Mouse (Mus musculus): Measurements from ENCODE around the gene Gps1. TPM values are rescaled to one million over a fixed set of nuclear protein-coding genes. Genes with fewer than 3 reads are reported as not detected.

The Gps1 gene
- total RNA-seq, 2 experiments from 2014 or later: 61.7 to 69.1 TPM

Other genes starting within 250 kb of the Gps1 start
- 10 to 100 TPM; 70.5 to 72.7 TPM for gene Mcrip1, start 234.5 kb upstream of the Gps1 start, total RNA-seq (2021)
- gene Ppp1r27, start 233.1 kb upstream of the Gps1 start, total RNA-seq (2021): under 1 TPM in 1 of 2 experiments, not detected in 1; 0.60 TPM
- gene P4hb, start 211.0 kb upstream of the Gps1 start, total RNA-seq (2021): 100 to 1,000 TPM; 306 to 311 TPM
- 100 to 1,000 TPM; 236 to 257 TPM for gene Arhgdia, start 202.6 kb upstream of the Gps1 start, total RNA-seq (2021)
- 10 to 100 TPM; 86.1 to 88.3 TPM for gene Alyref, start 185.9 kb upstream of the Gps1 start, total RNA-seq (2021)
- gene Anapc11, start 185.9 kb upstream of the Gps1 start, total RNA-seq (2021): 100 to 1,000 TPM in 1 of 2 experiments, 10 to 100 TPM in 1; 95.1 to 105 TPM
- under 1 TPM; 0.55 to 0.98 TPM for gene Npb, start 175.8 kb upstream of the Gps1 start, total RNA-seq (2021)
- 10 to 100 TPM; 39.7 to 45.8 TPM for gene Pcyt2, start 166.3 kb upstream of the Gps1 start, total RNA-seq (2021)
- 10 to 100 TPM; 11.9 to 12.5 TPM for gene Sirt7, start 159.0 kb upstream of the Gps1 start, total RNA-seq (2021)
- 10 to 100 TPM; 24.2 to 27.0 TPM for gene Mafg, start 150.7 kb upstream of the Gps1 start, total RNA-seq (2021)
- gene Pycr1, start 140.5 kb upstream of the Gps1 start, total RNA-seq (2021): 1 to 10 TPM; 4.8 to 5.5 TPM
- gene Myadml2, start 136.1 kb upstream of the Gps1 start, total RNA-seq (2021): 10 to 100 TPM; 38.0 to 41.6 TPM
- under 1 TPM in 1 of 2 experiments, not detected in 1; 0.12 TPM for gene Notum, start 123.1 kb upstream of the Gps1 start, total RNA-seq (2021)
- gene Aspscr1, start 111.3 kb upstream of the Gps1 start, total RNA-seq (2021): 10 to 100 TPM; 52.8 to 53.0 TPM
- gene Cenpx, start 70.5 kb upstream of the Gps1 start, total RNA-seq (2021): 10 to 100 TPM; 38.1 to 40.6 TPM
- 10 to 100 TPM in 1 of 2 experiments, 1 to 10 TPM in 1; 9.7 to 10.1 TPM for gene Lrrc45, start 70.3 kb upstream of the Gps1 start, total RNA-seq (2021)
- gene Rac3, start 62.8 kb upstream of the Gps1 start, total RNA-seq (2021): 1 to 10 TPM; 1.4 to 1.7 TPM
- 1 to 10 TPM; 3.2 to 4.1 TPM for gene Dcxr, start 57.0 kb upstream of the Gps1 start, total RNA-seq (2021)
- gene Cbr2, start 52.2 kb upstream of the Gps1 start, total RNA-seq (2021): 10 to 100 TPM in 1 of 2 experiments, 1 to 10 TPM in 1; 8.3 to 14.4 TPM
- 10 to 100 TPM; 20.1 to 21.0 TPM for gene Hmga1b, start 21.5 kb upstream of the Gps1 start, total RNA-seq (2021)
- 10 to 100 TPM; 12.2 to 12.5 TPM for gene Rfng, start 65 bp upstream of the Gps1 start, total RNA-seq (2021)
- gene Dus1l, start 12.1 kb downstream of the Gps1 start, total RNA-seq (2021): 10 to 100 TPM; 33.1 to 34.8 TPM
- gene Fasn, start 40.3 kb downstream of the Gps1 start, total RNA-seq (2021): 10 to 100 TPM; 27.4 to 33.8 TPM
- gene Ccdc57, start 148.6 kb downstream of the Gps1 start, total RNA-seq (2021): 1 to 10 TPM; 1.7 to 1.8 TPM
- 1 to 10 TPM; 4.0 to 4.4 TPM for gene Slc16a3, start 164.2 kb downstream of the Gps1 start, total RNA-seq (2021)
- gene Csnk1d, start 207.1 kb downstream of the Gps1 start, total RNA-seq (2021): 10 to 100 TPM; 86.0 to 89.5 TPM